Mouse (Mus musculus) ovary, postnatal 10 days (tissue): ENCODE results near the gene Ifi205.
"Not testable (repeated sequence)": the region's sequence is repeated elsewhere in the genome, so short reads cannot be mapped to it uniquely, and the experiment has no call there.

Experiments
- DNase-seq: peaks from one replicate; pipeline ENCODE4 v3.0.0; 2022; ENCODE audit warnings: low spot score

Ifi205 gene

GRCm38 (mm10) chr1:174031698-174032097 lies at the start of gene Ifi205:
Gene Ifi205, minus strand, starts transcription at chr1:174031810.
- no peak for DNase-seq

- no peak for DNase-seq
These were observed 34.7 kb upstream of the Ifi205 start, which contains the start of gene Olfr430 for GRCm38 (mm10) chr1:174066305-174066704. Gene Olfr430, plus strand, starts transcription at chr1:174066605.

GRCm38 (mm10) chr1:174055248-174055647 lies 23.6 kb upstream of the Ifi205 start:
- no peak for DNase-seq

GRCm38 (mm10) chr1:174052981-174053380 lies 21.4 kb upstream of the Ifi205 start:
- DNase-seq: no peak

DNA sequence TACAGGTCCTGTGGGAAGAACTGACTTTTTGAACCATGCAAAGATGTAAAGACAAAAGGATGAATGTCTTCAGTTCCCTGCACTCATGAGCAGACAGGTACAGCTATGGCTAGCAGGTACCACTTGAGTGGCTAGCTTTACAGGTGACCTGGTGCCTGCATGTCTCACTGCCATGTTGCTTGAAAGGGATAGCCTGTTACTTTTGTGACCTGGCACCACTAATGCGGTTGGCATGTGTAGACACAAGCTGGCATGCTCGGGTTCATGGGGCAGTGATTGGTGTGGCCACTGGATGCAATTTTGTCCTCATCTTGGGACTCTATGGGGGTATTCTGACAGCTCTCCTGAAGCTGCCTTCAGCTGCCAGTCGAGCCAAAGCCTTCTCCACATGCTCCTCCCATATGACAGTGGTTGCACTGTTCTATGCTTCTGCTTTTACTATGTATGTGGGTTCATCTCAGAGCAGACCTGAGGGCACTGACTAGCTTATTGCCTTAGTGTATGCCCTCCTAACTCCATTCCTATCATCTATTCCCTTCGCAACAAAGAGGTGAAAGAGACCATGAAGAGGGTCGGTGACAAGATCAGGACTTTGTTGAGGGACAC lies 20.4 kb upstream of the Ifi205 start:
- DNase-seq: no peak

DNA sequence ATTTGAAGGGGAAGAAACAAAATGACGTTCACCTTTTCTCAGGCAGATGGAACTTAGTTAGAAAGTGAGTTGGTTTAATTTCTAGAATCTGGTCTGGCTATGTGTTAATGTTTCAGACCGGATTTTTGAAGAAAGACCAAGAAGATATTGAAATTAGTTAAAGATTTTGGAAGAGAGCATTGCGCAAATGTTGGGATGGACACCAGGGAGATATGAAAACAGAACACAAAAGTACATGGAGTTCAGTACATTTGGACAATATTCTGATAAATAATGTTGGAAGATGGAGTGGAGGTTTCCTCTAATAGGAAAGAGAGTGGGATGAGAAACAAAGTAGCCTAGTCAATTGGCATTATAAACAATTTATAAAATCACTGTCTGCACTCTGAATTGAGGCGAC lies 19.9 kb upstream of the Ifi205 start:
- no peak for DNase-seq

- DNase-seq: no peak
These were observed 18.9 kb upstream of the Ifi205 start for GRCm38 (mm10) chr1:174050532-174050931.

DNA sequence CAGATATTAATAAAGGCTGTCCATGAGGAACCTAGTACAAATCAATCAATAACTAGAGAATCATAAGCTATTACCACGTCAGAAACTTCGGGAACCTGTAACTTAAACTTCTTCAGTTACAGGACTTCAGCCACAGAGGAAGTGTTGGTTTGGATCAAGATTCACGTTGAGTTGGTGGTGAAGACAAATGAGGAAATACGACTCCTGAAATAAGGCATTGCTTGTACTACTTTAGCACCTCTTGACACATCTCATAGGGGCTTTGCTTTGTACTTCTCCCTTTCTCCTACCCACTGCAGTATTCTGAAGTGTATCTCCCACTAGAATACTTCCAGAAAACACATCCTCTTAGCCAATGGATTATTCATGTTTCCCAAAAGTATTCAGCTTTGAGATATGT lies 17.7 kb upstream of the Ifi205 start:
- not testable (repeated sequence) for DNase-seq

DNA sequence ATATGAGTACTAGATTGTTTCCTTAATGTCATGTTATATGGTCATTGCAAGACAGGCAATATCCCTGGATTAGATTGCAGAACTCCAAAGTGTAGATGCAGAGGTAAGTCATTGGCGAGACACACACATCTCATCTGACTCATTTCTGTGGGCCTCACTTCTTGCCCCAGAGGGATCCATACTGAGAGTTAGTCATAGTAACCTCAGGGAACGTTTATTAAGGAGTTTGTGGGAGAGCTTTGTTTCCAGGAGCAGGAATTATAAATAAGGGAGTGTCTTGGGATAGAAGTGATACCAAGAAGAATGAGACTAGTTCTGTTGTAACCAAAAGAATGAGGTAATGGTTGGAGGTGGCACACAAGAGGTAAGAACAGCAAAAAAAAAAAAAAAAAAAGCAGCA lies 17.3 kb upstream of the Ifi205 start, which contains the start of gene Olfr432:
Gene Olfr432, plus strand, starts transcription at position 313 of the 400 bp plus-strand sequence.
- DNase-seq: no peak

DNA sequence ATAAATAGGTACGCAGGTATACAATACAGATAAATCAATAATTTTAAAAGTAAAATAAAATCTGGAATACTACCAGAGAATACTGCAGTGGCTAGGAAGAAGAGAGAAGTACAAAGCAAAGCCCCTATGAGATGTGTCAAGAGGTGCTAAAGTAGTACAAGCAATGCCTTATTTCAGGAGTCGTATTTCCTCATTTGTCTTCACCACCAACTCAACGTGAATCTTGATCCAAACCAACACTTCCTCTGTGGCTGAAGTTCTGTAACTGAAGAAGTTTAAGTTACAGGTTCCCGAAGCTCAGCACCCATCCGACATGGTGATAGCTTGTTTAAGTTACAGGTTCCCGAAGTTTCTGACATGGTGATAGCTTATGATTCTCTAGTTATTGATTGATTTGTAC lies 16.6 kb upstream of the Ifi205 start:
- DNase-seq: not testable (repeated sequence)

- DNase-seq: no peak
These were observed 12.8 kb upstream of the Ifi205 start for GRCm38 (mm10) chr1:174044431-174044830.

- DNase-seq: not testable (repeated sequence)
These were observed 10.7 kb upstream of the Ifi205 start for GRCm38 (mm10) chr1:174042091-174042884.

GRCm38 (mm10) chr1:174040523-174041177 lies 9.0 kb upstream of the Ifi205 start, which contains the start of gene Olfr433:
Gene Olfr433, plus strand, starts transcription at chr1:174040705.
- no peak for DNase-seq

DNA sequence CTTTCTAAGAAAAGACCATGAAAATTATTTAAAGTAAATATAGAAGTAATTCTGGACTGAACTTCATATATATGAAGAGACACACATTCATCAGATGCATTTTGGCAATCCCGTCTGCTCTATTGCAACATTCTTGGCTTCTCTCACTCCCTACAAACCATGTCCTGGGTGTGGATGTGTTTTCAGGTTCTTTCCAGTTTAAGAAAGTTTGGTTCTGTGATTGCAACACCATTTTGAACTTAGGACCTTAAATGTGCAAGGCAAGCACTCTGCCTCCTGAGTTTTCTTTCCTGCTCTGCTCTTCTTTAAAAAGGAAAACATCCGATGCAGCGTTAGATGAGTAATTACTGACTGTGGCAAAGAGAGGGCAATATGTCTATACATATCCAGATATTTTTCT lies 6.9 kb upstream of the Ifi205 start:
- DNase-seq: no peak

- no peak for DNase-seq
These were observed 4.2 kb upstream of the Ifi205 start for GRCm38 (mm10) chr1:174035841-174036240.

GRCm38 (mm10) chr1:174007050-174007449 lies 24.6 kb downstream of the Ifi205 start:
- DNase-seq: not testable (repeated sequence)

DNA sequence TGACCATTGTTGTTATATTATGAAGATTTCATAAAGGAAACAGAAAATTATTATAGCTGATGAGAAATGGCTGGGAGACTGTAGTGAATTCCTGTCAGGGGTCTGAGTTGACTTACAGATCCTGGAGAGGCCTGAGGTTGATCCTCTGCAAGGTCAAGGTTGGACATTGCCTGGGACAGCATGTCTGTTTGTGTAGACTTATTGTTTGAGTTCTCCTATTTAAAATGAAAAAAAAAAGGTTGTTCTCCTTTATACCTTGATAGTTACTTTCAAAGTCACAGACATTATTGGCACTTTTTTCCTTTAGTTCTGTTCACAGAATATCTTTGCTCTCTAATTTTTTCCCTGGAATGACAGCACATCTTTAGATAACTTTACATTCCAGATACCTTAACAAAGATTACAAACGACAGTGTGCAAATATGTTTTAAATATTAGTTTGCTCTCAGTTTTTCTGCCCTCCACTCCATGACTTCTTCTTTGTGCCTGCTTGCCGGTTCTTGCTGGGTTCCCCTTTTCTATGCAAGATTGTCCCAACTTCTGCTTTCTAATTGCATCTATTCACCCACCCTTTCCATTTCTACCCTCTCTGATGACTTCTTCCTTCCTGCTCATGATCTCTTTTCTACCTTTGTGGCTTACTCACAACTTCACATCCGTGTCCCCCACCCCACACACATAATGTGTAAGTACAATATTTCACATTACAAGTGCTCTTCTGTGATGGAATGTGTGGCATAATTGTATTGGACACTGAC lies 27.1 kb downstream of the Ifi205 start:
- not testable (repeated sequence) for DNase-seq

- no peak for DNase-seq
These were observed 36.6 kb downstream of the Ifi205 start for GRCm38 (mm10) chr1:173995003-173995402.

- not testable (repeated sequence) for DNase-seq
These were observed 48.8 kb downstream of the Ifi205 start, which contains the start of gene Ifi202b for GRCm38 (mm10) chr1:173982694-173983305. Gene Ifi202b, minus strand, starts transcription at chr1:173982744.

- not testable (repeated sequence) for DNase-seq
These were observed 50.6 kb downstream of the Ifi205 start for GRCm38 (mm10) chr1:173981038-173981437.

DNA sequence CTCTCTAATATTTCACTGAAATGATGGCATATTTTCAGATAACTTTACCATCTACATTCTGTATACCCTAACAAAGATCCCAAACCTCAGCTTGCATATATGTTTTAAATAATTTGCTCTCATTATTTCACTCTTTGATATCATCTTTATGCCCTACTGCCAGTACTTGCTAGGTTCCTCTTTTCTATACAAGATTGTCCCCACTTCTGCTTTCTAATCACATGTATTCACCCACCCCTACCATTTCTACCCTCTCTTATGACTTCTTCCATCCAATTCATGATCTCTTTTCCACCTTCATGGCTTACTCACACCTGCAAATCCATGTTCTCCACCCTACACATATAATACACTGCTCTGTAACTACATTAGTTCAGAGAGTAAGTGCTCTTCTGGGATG lies 54.0 kb downstream of the Ifi205 start:
- DNase-seq: no peak
